Mouse (Mus musculus): Measurements from ENCODE around the gene Minpp1. TPM values are rescaled to one million over a fixed set of nuclear protein-coding genes. Genes with fewer than 3 reads are reported as not detected.
"Not testable (repeated sequence)": the region's sequence is repeated elsewhere in the genome, so short reads cannot be mapped to it uniquely, and the experiment has no call there.

Gene Minpp1
- 48.7 and 51.3 TPM in 2 replicates for polyA plus RNA-seq (2015; fragmentation: Nextera tagmentation; extraction: Ambion mirVana)

GRCm38 (mm10) chr19:32485681-32486105, at the start of gene Minpp1:
Gene Minpp1 (plus strand): TSS chr19:32485769.
- H3K36me3 ChIP-seq (ENCODE audit: control insufficient read depth, insufficient read depth, low read length) = no peaks in the 10 kb centered on the region
- peak within 1 kb of the TSS; percentile 90 for H3K4me2 ChIP-seq (ENCODE audit: low read depth, low read length)
- WGBS = under 1% methylated on average over 63 of the region's 64 CpGs
- peak within 1 kb of the TSS; percentile 87 for H3K4me3 ChIP-seq (ENCODE audit: low read length)
- peak within 1 kb of the TSS; percentile 86 for H3K9ac ChIP-seq (ENCODE audit: low read length)
- peak; percentile 94 for ATAC-seq (ENCODE audit: low read depth)
- H3K27me3 ChIP-seq (ENCODE audit: control insufficient read depth, insufficient read depth, low read depth, low read length) = no peaks in the 10 kb centered on the region
- peak within 1 kb of the TSS; percentile 82 for H3K27ac ChIP-seq (ENCODE audit: low read length)
- H3K4me1 ChIP-seq (replicated peaks; ENCODE audit: control insufficient read depth, insufficient read depth, low read length) = peaks cover 18% of the 10 kb centered on the region
- no peaks in the 10 kb centered on the region for H3K9me3 ChIP-seq (ENCODE audit: control insufficient read depth, low read length)

- H3K9me3 ChIP-seq (ENCODE audit: control insufficient read depth, low read length) = no peaks in the 10 kb centered on the region; the same call in 1 of the 2 replicates
- WGBS = 79% methylated on average over 2 of the region's 2 CpGs
- no peak for ATAC-seq (ENCODE audit: low read depth)
Observed at GRCm38 (mm10) chr19:32439356-32439755, 46.2 kb upstream of the Minpp1 start.

GRCm38 (mm10) chr19:32441568-32441967, 44.0 kb upstream of the Minpp1 start:
- Histone ChIP-seq H3K9ac (ENCODE audit: low read length) (no peak overlapping the region), H3K4me2 (ENCODE audit: low read depth, low read length) (no peak overlapping the region), H3K4me1 (replicated peaks; ENCODE audit: control insufficient read depth, insufficient read depth, low read length) (no peaks in the 10 kb centered on the region), H3K4me3 (ENCODE audit: low read length) (no peak overlapping the region), H3K27me3 (ENCODE audit: control insufficient read depth, insufficient read depth, low read depth, low read length) (no peaks in the 10 kb centered on the region), H3K9me3 (ENCODE audit: control insufficient read depth, low read length) (no peaks in the 10 kb centered on the region; the same call in 1 of the 2 replicates), H3K27ac (ENCODE audit: low read length) (no peak overlapping the region), H3K36me3 (ENCODE audit: control insufficient read depth, insufficient read depth, low read length) (no peaks in the 10 kb centered on the region)
- no peak for ATAC-seq (ENCODE audit: low read depth)
- WGBS = 97% methylated on average over 10 of the region's 11 CpGs

More at GRCm38 (mm10) chr19:32439356-32439755, 46.2 kb upstream of the Minpp1 start:
- Histone ChIP-seq H3K4me1 (replicated peaks; ENCODE audit: control insufficient read depth, insufficient read depth, low read length) (no peaks in the 10 kb centered on the region), H3K4me2 (ENCODE audit: low read depth, low read length) (no peak overlapping the region), H3K4me3 (ENCODE audit: low read length) (no peak overlapping the region), H3K27me3 (ENCODE audit: control insufficient read depth, insufficient read depth, low read depth, low read length) (no peaks in the 10 kb centered on the region), H3K36me3 (ENCODE audit: control insufficient read depth, insufficient read depth, low read length) (no peaks in the 10 kb centered on the region), H3K27ac (ENCODE audit: low read length) (no peak overlapping the region), H3K9ac (ENCODE audit: low read length) (no peak overlapping the region)

- H3K9ac ChIP-seq (ENCODE audit: low read length) = no peak overlapping the region
- no peaks in the 10 kb centered on the region for H3K4me1 ChIP-seq (replicated peaks; ENCODE audit: control insufficient read depth, insufficient read depth, low read length)
- no peak overlapping the region for H3K4me2 ChIP-seq (ENCODE audit: low read depth, low read length)
- H3K36me3 ChIP-seq (ENCODE audit: control insufficient read depth, insufficient read depth, low read length) = no peaks in the 10 kb centered on the region
- H3K27ac ChIP-seq (ENCODE audit: low read length) = no peak overlapping the region
- H3K9me3 ChIP-seq (ENCODE audit: control insufficient read depth, low read length) = peaks cover 3% of the 10 kb centered on the region; the same call in 1 of the 2 replicates
- H3K27me3 ChIP-seq (ENCODE audit: control insufficient read depth, insufficient read depth, low read depth, low read length) = no peaks in the 10 kb centered on the region
- no peak overlapping the region for H3K4me3 ChIP-seq (ENCODE audit: low read length)
- 95% methylated on average over 10 of the region's 10 CpGs for WGBS
- ATAC-seq (ENCODE audit: low read depth) = no peak
Observed at GRCm38 (mm10) chr19:32448931-32449330, 36.6 kb upstream of the Minpp1 start.

GRCm38 (mm10) chr19:32452231-32452630, 33.3 kb upstream of the Minpp1 start:
- Histone ChIP-seq H3K9me3 (ENCODE audit: control insufficient read depth, low read length) (peaks cover 3% of the 10 kb centered on the region; the same call in 1 of the 2 replicates), H3K4me1 (replicated peaks; ENCODE audit: control insufficient read depth, insufficient read depth, low read length) (no peaks in the 10 kb centered on the region), H3K27ac (ENCODE audit: low read length) (no peak overlapping the region), H3K9ac (ENCODE audit: low read length) (no peak overlapping the region), H3K36me3 (ENCODE audit: control insufficient read depth, insufficient read depth, low read length) (no peaks in the 10 kb centered on the region), H3K4me3 (ENCODE audit: low read length) (no peak overlapping the region), H3K27me3 (ENCODE audit: control insufficient read depth, insufficient read depth, low read depth, low read length) (no peaks in the 10 kb centered on the region), H3K4me2 (ENCODE audit: low read depth, low read length) (no peak overlapping the region)
- WGBS = 77% methylated on average over 4 of the region's 4 CpGs
- no peak for ATAC-seq (ENCODE audit: low read depth)

- H3K27me3 ChIP-seq (ENCODE audit: control insufficient read depth, insufficient read depth, low read depth, low read length) = no peaks in the 10 kb centered on the region
- ATAC-seq (ENCODE audit: low read depth) = peak; percentile 36; the same call in 1 of the 2 replicates
- H3K9ac ChIP-seq (ENCODE audit: low read length) = no peak overlapping the region
- H3K4me2 ChIP-seq (ENCODE audit: low read depth, low read length) = no peak overlapping the region
- 74% methylated on average over 2 of the region's 2 CpGs for WGBS
- H3K36me3 ChIP-seq (ENCODE audit: control insufficient read depth, insufficient read depth, low read length) = no peaks in the 10 kb centered on the region
- H3K27ac ChIP-seq (ENCODE audit: low read length) = no peak overlapping the region; the same call in 1 of the 2 replicates
- H3K4me3 ChIP-seq (ENCODE audit: low read length) = no peak overlapping the region
- H3K9me3 ChIP-seq (ENCODE audit: control insufficient read depth, low read length) = no peaks in the 10 kb centered on the region
- H3K4me1 ChIP-seq (replicated peaks; ENCODE audit: control insufficient read depth, insufficient read depth, low read length) = no peaks in the 10 kb centered on the region
Observed at GRCm38 (mm10) chr19:32456744-32457143, 28.8 kb upstream of the Minpp1 start.

GRCm38 (mm10) chr19:32457631-32458030, 27.9 kb upstream of the Minpp1 start:
- H3K27ac ChIP-seq (ENCODE audit: low read length); H3K9ac ChIP-seq (ENCODE audit: low read length); H3K4me1 ChIP-seq (replicated peaks; ENCODE audit: control insufficient read depth, insufficient read depth, low read length); H3K27me3 ChIP-seq (ENCODE audit: control insufficient read depth, insufficient read depth, low read depth, low read length); H3K36me3 ChIP-seq (ENCODE audit: control insufficient read depth, insufficient read depth, low read length); H3K9me3 ChIP-seq (ENCODE audit: control insufficient read depth, low read length); ATAC-seq (ENCODE audit: low read depth); H3K4me3 ChIP-seq (ENCODE audit: low read length); H3K4me2 ChIP-seq (ENCODE audit: low read depth, low read length): not testable (repeated sequence)
- WGBS = 81% methylated on average over 8 of the region's 8 CpGs

- Histone ChIP-seq H3K9me3 (ENCODE audit: control insufficient read depth, low read length) (no peaks in the 10 kb centered on the region), H3K4me2 (ENCODE audit: low read depth, low read length) (no peak overlapping the region), H3K27ac (ENCODE audit: low read length) (no peak overlapping the region), H3K36me3 (ENCODE audit: control insufficient read depth, insufficient read depth, low read length) (no peaks in the 10 kb centered on the region), H3K9ac (ENCODE audit: low read length) (no peak overlapping the region), H3K27me3 (ENCODE audit: control insufficient read depth, insufficient read depth, low read depth, low read length) (no peaks in the 10 kb centered on the region), H3K4me3 (ENCODE audit: low read length) (no peak overlapping the region), H3K4me1 (replicated peaks; ENCODE audit: control insufficient read depth, insufficient read depth, low read length) (no peaks in the 10 kb centered on the region)
- ATAC-seq (ENCODE audit: low read depth) = no peak
- 92% methylated on average over 6 of the region's 6 CpGs for WGBS
Observed at GRCm38 (mm10) chr19:32463037-32463436, 22.5 kb upstream of the Minpp1 start.

GRCm38 (mm10) chr19:32465228-32465627, 20.3 kb upstream of the Minpp1 start:
- no peak overlapping the region for H3K27ac ChIP-seq (ENCODE audit: low read length)
- H3K4me3 ChIP-seq (ENCODE audit: low read length) = no peak overlapping the region
- no peaks in the 10 kb centered on the region for H3K4me1 ChIP-seq (replicated peaks; ENCODE audit: control insufficient read depth, insufficient read depth, low read length)
- no peak for ATAC-seq (ENCODE audit: low read depth)
- no peaks in the 10 kb centered on the region for H3K27me3 ChIP-seq (ENCODE audit: control insufficient read depth, insufficient read depth, low read depth, low read length)
- 65% methylated on average over 4 of the region's 4 CpGs for WGBS
- no peaks in the 10 kb centered on the region for H3K9me3 ChIP-seq (ENCODE audit: control insufficient read depth, low read length)
- H3K9ac ChIP-seq (ENCODE audit: low read length) = no peak overlapping the region
- no peaks in the 10 kb centered on the region for H3K36me3 ChIP-seq (ENCODE audit: control insufficient read depth, insufficient read depth, low read length)
- H3K4me2 ChIP-seq (ENCODE audit: low read depth, low read length) = no peak overlapping the region

- no peak within 1 kb of the TSS for H3K4me3 ChIP-seq (ENCODE audit: low read length)
- H3K27me3 ChIP-seq (ENCODE audit: control insufficient read depth, insufficient read depth, low read depth, low read length) = no peaks in the 10 kb centered on the region
- WGBS = 71% methylated on average over 5 of the region's 6 CpGs
- no peaks in the 10 kb centered on the region for H3K4me1 ChIP-seq (replicated peaks; ENCODE audit: control insufficient read depth, insufficient read depth, low read length)
- H3K27ac ChIP-seq (ENCODE audit: low read length) = no peak within 1 kb of the TSS
- no peak for ATAC-seq (ENCODE audit: low read depth)
- no peaks in the 10 kb centered on the region for H3K36me3 ChIP-seq (ENCODE audit: control insufficient read depth, insufficient read depth, low read length)
- H3K4me2 ChIP-seq (ENCODE audit: low read depth, low read length) = no peak within 1 kb of the TSS
- no peaks in the 10 kb centered on the region for H3K9me3 ChIP-seq (ENCODE audit: control insufficient read depth, low read length)
- H3K9ac ChIP-seq (ENCODE audit: low read length) = no peak within 1 kb of the TSS
Observed at GRCm38 (mm10) chr19:32466478-32466877, 19.1 kb upstream of the Minpp1 start, which contains the start of gene Rpl9-ps6. Gene Rpl9-ps6 (minus strand): TSS chr19:32466578.

Measured in lung, embryonic 16.5 days (tissue).